Mouse (Mus musculus) stomach, embryonic 16.5 days (tissue): Measurements from ENCODE around the gene Olfml3. TPM values are rescaled to one million over a fixed set of nuclear protein-coding genes. Genes with fewer than 3 reads are reported as not detected.

ENCODE experiments used
- polyA plus RNA-seq: library from polyadenylated mRNA; unstranded; fragments of >200 nt; fragmentation: Nextera tagmentation; extraction: Ambion mirVana; gene quantifications from 2 replicates; pipeline ENCODE4 v1.2.1, GENCODE M21; 2015

Gene Olfml3
- polyA plus RNA-seq, 1 experiment from 2014 or later, result 51.8 TPM

Other genes starting within 250 kb of the Olfml3 start
- gene Syt6, start 162.8 kb downstream of the Olfml3 start, polyA plus RNA-seq, result 1.7 and 1.9 TPM in 2 replicates
- 0.12 and 0.37 TPM in 2 replicates for gene Atg4a-ps, start 91.9 kb downstream of the Olfml3 start, polyA plus RNA-seq
- gene Gm10964, start 1.4 kb upstream of the Olfml3 start, polyA plus RNA-seq, result not detected in 2 replicates
- 10.9 and 11.3 TPM in 2 replicates for gene Hipk1, start 53.6 kb upstream of the Olfml3 start, polyA plus RNA-seq
- gene Dclre1b, start 71.4 kb upstream of the Olfml3 start, polyA plus RNA-seq, result 17.6 and 20.0 TPM in 2 replicates
- gene Ap4b1, start 71.5 kb upstream of the Olfml3 start, polyA plus RNA-seq, result 20.1 and 22.0 TPM in 2 replicates
- 1.1 TPM in 1 of 2 replicates, not detected in the other for gene Gm43064, start 71.6 kb upstream of the Olfml3 start, polyA plus RNA-seq
- gene Bcl2l15, start 94.6 kb upstream of the Olfml3 start, polyA plus RNA-seq, result 0.70 and 1.3 TPM in 2 replicates
- gene Ptpn22, start 121.8 kb upstream of the Olfml3 start, polyA plus RNA-seq, result 2.8 and 3.2 TPM in 2 replicates
- gene Rsbn1, start 176.1 kb upstream of the Olfml3 start, polyA plus RNA-seq, result 6.3 and 7.3 TPM in 2 replicates
- 17.3 and 17.9 TPM in 2 replicates for gene Phtf1, start 230.1 kb upstream of the Olfml3 start, polyA plus RNA-seq